Mouse (Mus musculus): Measurements from ENCODE around the gene Jmjd8. TPM values are rescaled to one million over a fixed set of nuclear protein-coding genes. Genes with fewer than 3 reads are reported as not detected.
A peak's percentile ranks its signal among the peaks of the same experiment; 100 is the strongest.

Gene Jmjd8
- polyA plus RNA-seq, 1 experiment from 2014 or later = 26.6 TPM

- peak overlapping the region; percentile 89 for H3K4me2 ChIP-seq
- 2% methylated on average over 35 of the region's 38 CpGs for WGBS (ENCODE audit: insufficient replicate concordance)
- H3K36me3 ChIP-seq = peaks cover 82% of the 10 kb centered on the region
- H3K4me3 ChIP-seq = peak overlapping the region; percentile 82
- peaks cover 46% of the 10 kb centered on the region for H3K4me1 ChIP-seq
- H3K9me3 ChIP-seq (replicated peaks) = no peaks in the 10 kb centered on the region
- peak overlapping the region; percentile 91 for H3K9ac ChIP-seq
- no peaks in the 10 kb centered on the region for H3K27me3 ChIP-seq (replicated peaks)
- peak overlapping the region; percentile 91 for H3K27ac ChIP-seq
- ATAC-seq = peak; percentile 51
Observed at GRCm38 (mm10) chr17:25843636-25844395, 15.1 kb downstream of the Jmjd8 start.

DNA sequence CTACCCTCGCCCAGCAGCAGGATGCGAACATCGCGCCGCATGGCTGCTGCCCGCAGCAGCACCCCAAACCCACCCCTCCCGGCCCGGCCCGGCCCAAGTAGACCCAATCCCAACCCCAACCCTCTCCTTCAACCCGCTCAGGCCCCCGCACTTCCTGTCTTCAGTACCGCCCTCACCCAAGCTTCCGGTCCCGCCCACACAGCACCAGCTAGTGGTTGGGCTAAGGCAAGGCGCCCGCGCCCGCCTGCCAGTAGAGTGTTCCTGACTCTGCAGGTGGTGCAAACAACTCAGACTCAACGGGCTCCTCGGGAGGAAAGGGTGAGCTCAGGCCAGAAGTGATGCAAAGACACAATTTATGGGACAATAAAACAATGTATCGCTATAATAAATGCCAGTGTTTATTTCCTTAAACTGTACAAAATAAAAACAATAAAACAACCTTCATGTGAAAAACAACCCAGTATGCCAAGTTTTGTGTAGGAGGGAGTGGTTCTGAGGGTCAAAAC lies 15.8 kb downstream of the Jmjd8 start, which contains the start of gene Rhot2:
Rhot2 (minus strand) TSS at position 456 of the 506 bp plus-strand sequence.
- H3K4me3 ChIP-seq = peak within 1 kb of the TSS; percentile 82
- peak within 1 kb of the TSS; percentile 89 for H3K4me2 ChIP-seq
- H3K9me3 ChIP-seq (replicated peaks) = no peaks in the 10 kb centered on the region
- peak; percentile 93 for ATAC-seq
- peak within 1 kb of the TSS; percentile 91 for H3K9ac ChIP-seq
- H3K27ac ChIP-seq = peak within 1 kb of the TSS; percentile 91
- under 1% methylated on average over 21 of the region's 21 CpGs for WGBS (ENCODE audit: insufficient replicate concordance)
- no peaks in the 10 kb centered on the region for H3K27me3 ChIP-seq (replicated peaks)
- H3K36me3 ChIP-seq = peaks cover 82% of the 10 kb centered on the region
- H3K4me1 ChIP-seq = peaks cover 40% of the 10 kb centered on the region

DNA sequence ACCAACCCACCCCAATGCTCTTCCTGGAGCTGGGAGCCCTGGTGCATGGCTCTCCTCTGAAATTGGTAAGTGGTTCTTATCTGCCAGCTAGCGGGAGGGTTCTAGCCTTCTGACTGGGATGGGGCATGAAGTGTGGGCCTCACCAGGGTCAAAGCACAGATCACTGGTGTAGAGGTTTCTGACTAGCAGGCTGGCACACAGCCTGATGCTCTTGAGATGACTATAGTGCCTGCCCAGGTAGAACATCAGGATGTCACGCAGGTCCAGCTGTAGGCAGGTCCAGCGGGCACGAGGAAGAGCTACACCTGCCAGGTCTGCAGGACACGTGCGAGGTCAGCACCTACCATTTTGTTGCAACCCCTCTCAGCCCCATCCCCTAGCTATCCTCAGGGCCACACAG lies 31.6 kb downstream of the Jmjd8 start:
- no peak for ATAC-seq
- Histone ChIP-seq H3K36me3 (peaks cover 38% of the 10 kb centered on the region), H3K27me3 (replicated peaks) (no peaks in the 10 kb centered on the region), H3K4me2 (peak overlapping the region; percentile 91), H3K9ac (peak overlapping the region; percentile 80), H3K4me3 (peak overlapping the region; percentile 69), H3K27ac (peak overlapping the region; percentile 74; the same call in 1 of the 2 replicates), H3K9me3 (replicated peaks) (no peaks in the 10 kb centered on the region), H3K4me1 (peaks cover 29% of the 10 kb centered on the region)
- WGBS (ENCODE audit: insufficient replicate concordance) = 87% methylated on average over 6 of the region's 6 CpGs

- Histone ChIP-seq H3K9me3 (replicated peaks) (no peaks in the 10 kb centered on the region), H3K36me3 (peaks cover 37% of the 10 kb centered on the region), H3K9ac (peak within 1 kb of the TSS; percentile 80), H3K4me1 (peaks cover 35% of the 10 kb centered on the region), H3K27ac (peak within 1 kb of the TSS; percentile 74), H3K4me2 (peak within 1 kb of the TSS; percentile 91), H3K27me3 (replicated peaks) (no peaks in the 10 kb centered on the region), H3K4me3 (peak within 1 kb of the TSS; percentile 69)
- 6% methylated on average over 65 of the region's 65 CpGs for WGBS (ENCODE audit: insufficient replicate concordance)
- ATAC-seq = peak; percentile 85
Observed at GRCm38 (mm10) chr17:25860832-25861703, 32.4 kb downstream of the Jmjd8 start, which contains the start of gene Wdr90. Gene Wdr90 (minus strand): TSS chr17:25861501.

DNA sequence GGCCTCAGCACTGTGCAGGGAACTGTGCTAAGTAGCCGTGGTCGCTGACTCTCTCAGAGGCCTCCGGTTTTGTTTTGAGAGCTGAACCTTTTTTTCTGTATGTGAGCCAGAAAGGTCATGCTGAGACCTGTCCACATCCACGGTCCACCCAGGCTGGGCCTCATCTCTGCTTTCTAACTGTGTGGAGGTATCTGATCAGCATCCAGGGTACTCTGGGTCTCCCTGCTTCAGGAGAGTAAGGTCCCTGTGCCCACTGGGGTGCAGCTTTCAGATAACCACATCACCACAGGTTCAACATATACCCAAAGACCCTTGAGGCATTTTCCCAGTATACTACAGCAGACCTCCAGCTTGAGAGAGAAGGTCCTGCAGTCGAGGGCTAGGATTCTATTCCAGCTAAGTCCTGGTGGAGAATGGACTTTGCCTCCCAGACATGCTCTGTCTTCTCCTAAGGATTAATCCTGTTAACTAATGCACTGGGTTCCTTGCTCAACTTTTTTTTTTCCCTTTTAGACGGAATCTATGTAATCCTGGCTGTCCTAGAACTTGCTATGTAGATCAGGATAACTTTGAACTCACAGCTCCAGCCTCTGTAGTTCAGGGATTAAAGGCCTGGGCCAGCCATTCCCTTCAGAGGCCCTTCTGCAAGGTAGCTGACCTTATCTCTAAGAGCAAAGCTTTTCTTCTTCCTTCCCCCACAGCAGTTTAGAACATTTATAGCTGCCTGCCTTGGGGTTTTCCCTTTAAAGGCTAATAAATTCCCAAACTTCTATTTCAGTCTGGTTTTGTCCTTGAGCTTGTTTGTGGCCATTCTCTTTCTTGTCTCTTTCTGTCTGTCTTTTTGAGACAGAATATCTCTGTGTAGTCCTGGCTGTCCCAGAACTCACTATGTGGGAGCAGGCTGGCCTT lies 33.3 kb downstream of the Jmjd8 start:
- WGBS (ENCODE audit: insufficient replicate concordance) = 12% methylated on average over 6 of the region's 6 CpGs
- Histone ChIP-seq H3K27ac (peak overlapping the region; percentile 74), H3K9ac (peak overlapping the region; percentile 80), H3K4me1 (peaks cover 44% of the 10 kb centered on the region), H3K4me2 (peak overlapping the region; percentile 91), H3K9me3 (replicated peaks) (no peaks in the 10 kb centered on the region), H3K36me3 (peaks cover 36% of the 10 kb centered on the region), H3K27me3 (replicated peaks) (no peaks in the 10 kb centered on the region), H3K4me3 (peak overlapping the region; percentile 69)
- peak; percentile 23; the same call in 1 of the 2 replicates for ATAC-seq

DNA sequence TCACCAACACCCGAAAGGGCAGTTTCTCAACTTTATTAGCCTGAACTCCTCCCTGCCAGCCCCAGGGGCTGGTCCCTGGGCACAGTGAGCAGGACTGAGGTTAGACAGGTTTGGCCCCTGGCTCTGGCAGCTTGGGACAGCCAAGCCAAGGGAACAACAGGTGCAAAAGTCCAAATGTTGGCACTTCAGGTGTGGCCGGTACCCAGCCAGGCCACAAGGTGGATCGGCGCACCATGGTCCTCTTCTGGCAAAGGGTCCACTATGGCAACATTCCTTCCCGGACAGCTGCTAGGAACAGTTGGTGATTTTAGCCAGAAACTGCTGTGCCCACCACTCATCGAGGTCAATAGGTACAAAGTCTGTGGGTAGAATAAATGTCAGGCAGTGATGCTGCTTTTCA lies 35.0 kb downstream of the Jmjd8 start:
- Histone ChIP-seq H3K36me3 (peaks cover 35% of the 10 kb centered on the region), H3K27ac (no peak overlapping the region), H3K4me1 (peaks cover 61% of the 10 kb centered on the region), H3K4me2 (no peak overlapping the region), H3K27me3 (replicated peaks) (no peaks in the 10 kb centered on the region), H3K9ac (no peak overlapping the region), H3K4me3 (no peak overlapping the region), H3K9me3 (replicated peaks) (no peaks in the 10 kb centered on the region)
- WGBS (ENCODE audit: insufficient replicate concordance) = 84% methylated on average over 6 of the region's 6 CpGs
- ATAC-seq = no peak

GRCm38 (mm10) chr17:25864311-25864710 lies 35.6 kb downstream of the Jmjd8 start:
- Histone ChIP-seq H3K27me3 (replicated peaks) (no peaks in the 10 kb centered on the region), H3K4me1 (peaks cover 67% of the 10 kb centered on the region), H3K9me3 (replicated peaks) (no peaks in the 10 kb centered on the region), H3K4me3 (no peak overlapping the region), H3K27ac (no peak overlapping the region), H3K4me2 (no peak overlapping the region), H3K36me3 (peaks cover 35% of the 10 kb centered on the region), H3K9ac (no peak overlapping the region)
- ATAC-seq = no peak
- WGBS (ENCODE audit: insufficient replicate concordance) = 85% methylated on average over 14 of the region's 14 CpGs

GRCm38 (mm10) chr17:25865288-25865687 lies 36.6 kb downstream of the Jmjd8 start:
- H3K4me1 ChIP-seq = peaks cover 60% of the 10 kb centered on the region
- peaks cover 35% of the 10 kb centered on the region for H3K36me3 ChIP-seq
- H3K4me3 ChIP-seq = no peak overlapping the region
- H3K9me3 ChIP-seq (replicated peaks) = no peaks in the 10 kb centered on the region
- ATAC-seq = no peak
- no peak overlapping the region for H3K9ac ChIP-seq
- no peak overlapping the region for H3K27ac ChIP-seq
- WGBS (ENCODE audit: insufficient replicate concordance) = 84% methylated on average over 11 of the region's 11 CpGs
- H3K27me3 ChIP-seq (replicated peaks) = no peaks in the 10 kb centered on the region
- no peak overlapping the region for H3K4me2 ChIP-seq

GRCm38 (mm10) chr17:25866172-25866571 lies 37.5 kb downstream of the Jmjd8 start:
- WGBS (ENCODE audit: insufficient replicate concordance) = 81% methylated on average over 3 of the region's 3 CpGs
- Histone ChIP-seq H3K4me3 (no peak overlapping the region), H3K9me3 (replicated peaks) (no peaks in the 10 kb centered on the region), H3K27ac (no peak overlapping the region), H3K36me3 (peaks cover 35% of the 10 kb centered on the region), H3K27me3 (replicated peaks) (no peaks in the 10 kb centered on the region), H3K9ac (peak overlapping the region; percentile 7; the same call in 1 of the 2 replicates), H3K4me2 (peak overlapping the region; percentile 92; the same call in 1 of the 2 replicates), H3K4me1 (peaks cover 52% of the 10 kb centered on the region)
- no peak for ATAC-seq

GRCm38 (mm10) chr17:25867509-25867835 lies 38.8 kb downstream of the Jmjd8 start:
- H3K36me3 ChIP-seq = peaks cover 35% of the 10 kb centered on the region
- WGBS (ENCODE audit: insufficient replicate concordance) = 2% methylated on average over 7 of the region's 7 CpGs
- H3K4me3 ChIP-seq = peak overlapping the region; percentile 71
- peak overlapping the region; percentile 92 for H3K4me2 ChIP-seq
- ATAC-seq = peak; percentile 57
- H3K9me3 ChIP-seq (replicated peaks) = no peaks in the 10 kb centered on the region
- H3K4me1 ChIP-seq = peaks cover 42% of the 10 kb centered on the region
- peak overlapping the region; percentile 76 for H3K9ac ChIP-seq
- no peaks in the 10 kb centered on the region for H3K27me3 ChIP-seq (replicated peaks)
- peak overlapping the region; percentile 74 for H3K27ac ChIP-seq
